Mouse (Mus musculus) erythroid progenitor cell, adult 5-6 weeks (primary cell): ENCODE measurements around the gene Ubxn10. TPM values are rescaled to one million over a fixed set of nuclear protein-coding genes. Genes with fewer than 3 reads are reported as not detected.

Source experiments
- ATAC-seq: replicated peaks from 2 replicates; pipeline ENCODE4 v1.8.0; 2016; ENCODE audit warnings: moderate number of reproducible peaks, mild to moderate bottlenecking, moderate TSS enrichment, inconsistent platforms; ENCODE audit not compliant: poor library complexity, low FRiP score, severe bottlenecking
- total RNA-seq, 2 experiments: library from RNA; stranded (forward) in 1 of 2; stranded (reverse) in 1 of 2; fragments of 150-400 nt in 1 of 2; fragments of 186-747, 209-891 nt in 1 of 2; gene quantifications; 2 replicates each; pipeline versions ENCODE4 v1.2.3 to v1.2.4; 2015 to 2017; ENCODE audit warnings: low replicate concordance in 2 of 2

Gene Ubxn10
- total RNA-seq, 2 experiments from 2014 or later: not detected

- ATAC-seq: no peak
These were observed 30.3 kb downstream of the Ubxn10 start for GRCm38 (mm10) chr4:138706620-138707019.

- no peak for ATAC-seq
These were observed 32.8 kb downstream of the Ubxn10 start for GRCm38 (mm10) chr4:138704169-138704568.

GRCm38 (mm10) chr4:138703591-138703990, 33.4 kb downstream of the Ubxn10 start:
- no peak for ATAC-seq

GRCm38 (mm10) chr4:138702528-138702927, 34.4 kb downstream of the Ubxn10 start:
- ATAC-seq: no peak

- ATAC-seq: no peak
These were observed 34.9 kb downstream of the Ubxn10 start for GRCm38 (mm10) chr4:138702031-138702430.

- no peak for ATAC-seq
These were observed 35.9 kb downstream of the Ubxn10 start for GRCm38 (mm10) chr4:138701111-138701510.

- no peak for ATAC-seq
These were observed 36.6 kb downstream of the Ubxn10 start for GRCm38 (mm10) chr4:138700184-138700982.

- ATAC-seq: no peak
These were observed 38.7 kb downstream of the Ubxn10 start for GRCm38 (mm10) chr4:138698296-138698695.

- no peak for ATAC-seq
These were observed 39.7 kb downstream of the Ubxn10 start for GRCm38 (mm10) chr4:138697166-138697860.

GRCm38 (mm10) chr4:138696720-138697119, 40.2 kb downstream of the Ubxn10 start:
- no peak for ATAC-seq

GRCm38 (mm10) chr4:138693043-138693692, 43.8 kb downstream of the Ubxn10 start:
- ATAC-seq: no peak

- no peak for ATAC-seq
These were observed 45.4 kb downstream of the Ubxn10 start for GRCm38 (mm10) chr4:138691443-138692181.

GRCm38 (mm10) chr4:138690561-138690960, 46.4 kb downstream of the Ubxn10 start:
- no peak for ATAC-seq

- no peak for ATAC-seq
These were observed 47.9 kb downstream of the Ubxn10 start for GRCm38 (mm10) chr4:138689094-138689512.

GRCm38 (mm10) chr4:138685813-138686212, 51.2 kb downstream of the Ubxn10 start:
- no peak for ATAC-seq

- no peak for ATAC-seq
These were observed 54.2 kb downstream of the Ubxn10 start for GRCm38 (mm10) chr4:138682760-138683159.

GRCm38 (mm10) chr4:138680124-138680523, 56.8 kb downstream of the Ubxn10 start:
- no peak for ATAC-seq

GRCm38 (mm10) chr4:138677579-138677978, 59.4 kb downstream of the Ubxn10 start:
- ATAC-seq: no peak

GRCm38 (mm10) chr4:138676480-138676879, 60.5 kb downstream of the Ubxn10 start:
- no peak for ATAC-seq

- ATAC-seq: no peak
These were observed 64.8 kb downstream of the Ubxn10 start for GRCm38 (mm10) chr4:138672160-138672559.
